Mouse (Mus musculus) ES-Bruce4 (cell line): ENCODE measurements around the gene Tspan3.

Source experiments
- CTCF ChIP-seq: IDR thresholded peaks from one replicate; pipeline ENCODE4 v1.8.1; 2011; ENCODE audit warnings: low read depth, low read length
- EP300 ChIP-seq: IDR thresholded peaks from 2 replicates; pipeline ENCODE4 v1.6.1; 2011; ENCODE audit warnings: low read depth, low read length; ENCODE audit not compliant: insufficient read depth
- POLR2A ChIP-seq: IDR thresholded peaks from one replicate; pipeline ENCODE4 v1.8.1; 2011; ENCODE audit warnings: low read length; ENCODE audit not compliant: insufficient read depth

DNA sequence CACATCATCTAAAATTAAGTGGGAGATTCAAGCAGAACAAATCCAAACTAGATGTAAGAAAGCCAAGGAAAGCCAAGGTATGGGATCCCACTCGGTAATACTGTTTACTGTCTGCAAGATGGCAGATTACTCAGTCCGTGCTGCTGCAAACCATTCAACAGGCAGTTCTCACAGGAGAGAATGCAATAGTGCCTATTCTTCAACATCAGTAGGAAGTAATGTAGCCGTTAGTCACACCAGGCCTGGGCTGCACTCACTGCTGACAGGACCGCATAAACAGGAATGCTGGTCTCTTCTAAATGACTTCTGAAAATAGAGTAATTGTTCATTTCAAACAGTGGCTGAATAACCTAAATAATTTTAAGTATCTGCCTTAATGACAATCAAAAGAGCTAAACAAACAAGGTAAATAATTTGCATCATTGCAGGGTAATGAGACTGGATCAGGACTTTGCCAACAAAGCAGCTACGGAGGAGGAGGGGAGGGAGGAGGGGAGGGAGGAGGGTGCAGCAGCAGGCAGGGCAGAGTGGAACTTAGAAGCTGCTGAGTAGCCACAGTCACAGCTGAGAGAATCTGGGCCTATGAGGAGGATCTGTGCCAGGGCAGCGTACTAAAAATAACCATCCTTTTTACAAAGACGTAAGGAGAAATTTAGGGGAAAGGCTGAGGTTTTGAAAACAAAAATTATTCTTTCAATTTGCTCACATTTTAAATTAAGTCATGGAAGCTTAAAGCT lies 13.4 kb downstream of the Tspan3 start:
- TF ChIP-seq POLR2A (no peak), CTCF (no peak), EP300 (no peak)
